Mouse (Mus musculus): ENCODE data around the gene Best3.
"Not testable (repeated sequence)": the region's sequence is repeated elsewhere in the genome, so short reads cannot be mapped to it uniquely, and the experiment has no call there.

Best3 gene

GRCm38 (mm10) chr10:116978841-116979240 is 7.3 kb upstream of the Best3 start:
- no peak for DNase-seq (ENCODE audit: low spot score in 2 of 2)

GRCm38 (mm10) chr10:116980273-116980672 is 5.8 kb upstream of the Best3 start:
- no peak for DNase-seq (ENCODE audit: low spot score in 2 of 2)

GRCm38 (mm10) chr10:116980888-116981287 is 5.2 kb upstream of the Best3 start:
- no peak for DNase-seq (ENCODE audit: low spot score in 2 of 2)

- no peak for DNase-seq (ENCODE audit: low spot score in 2 of 2)
These were observed 3.6 kb upstream of the Best3 start for GRCm38 (mm10) chr10:116982526-116982925.

GRCm38 (mm10) chr10:116984836-116985235 is 1.3 kb upstream of the Best3 start:
- no peak for DNase-seq (ENCODE audit: low spot score in 2 of 2)

- no peak for DNase-seq (ENCODE audit: low spot score in 2 of 2)
These were observed 7.9 kb downstream of the Best3 start for GRCm38 (mm10) chr10:116993971-116994370.

- DNase-seq (ENCODE audit: low spot score in 2 of 2) = no peak
These were observed 9.0 kb downstream of the Best3 start for GRCm38 (mm10) chr10:116995162-116995561.

DNA sequence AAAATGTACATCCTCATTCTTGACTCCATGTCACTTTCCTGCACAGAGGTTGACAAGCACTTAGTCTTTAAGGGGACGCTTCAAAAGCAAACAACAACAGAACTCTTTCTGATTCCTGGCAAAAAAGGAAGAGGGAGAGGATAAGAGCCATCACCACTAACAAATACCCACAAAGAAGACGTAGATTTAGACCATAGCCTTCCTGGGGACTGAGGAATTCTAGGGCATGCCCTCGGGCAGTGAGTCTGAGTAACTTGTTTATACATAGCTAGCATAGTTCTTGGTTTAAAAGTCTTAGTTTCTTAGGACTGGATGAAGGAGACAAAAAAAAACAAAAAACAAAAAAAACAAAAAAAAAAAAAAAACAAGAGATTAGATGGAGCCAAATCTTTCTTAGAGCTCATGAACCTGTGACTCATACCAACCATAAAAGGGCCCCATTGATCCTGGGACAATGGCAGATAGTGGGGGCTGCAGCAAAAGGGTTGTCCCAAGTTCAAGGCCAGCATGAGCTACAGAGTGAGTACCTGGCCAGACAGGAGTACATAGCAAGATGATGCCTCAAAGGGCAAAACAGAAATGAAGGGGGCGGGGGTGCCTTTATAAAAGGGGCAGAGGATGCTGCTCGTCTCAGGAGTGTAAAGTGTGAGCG is 9.6 kb downstream of the Best3 start:
- no peak for DNase-seq (ENCODE audit: low spot score in 2 of 2)

GRCm38 (mm10) chr10:116996236-116996600 is 10.1 kb downstream of the Best3 start:
- no peak for DNase-seq (ENCODE audit: low spot score in 2 of 2)

GRCm38 (mm10) chr10:116998716-116999455 is 12.8 kb downstream of the Best3 start:
- no peak for DNase-seq (ENCODE audit: low spot score in 2 of 2)

DNA sequence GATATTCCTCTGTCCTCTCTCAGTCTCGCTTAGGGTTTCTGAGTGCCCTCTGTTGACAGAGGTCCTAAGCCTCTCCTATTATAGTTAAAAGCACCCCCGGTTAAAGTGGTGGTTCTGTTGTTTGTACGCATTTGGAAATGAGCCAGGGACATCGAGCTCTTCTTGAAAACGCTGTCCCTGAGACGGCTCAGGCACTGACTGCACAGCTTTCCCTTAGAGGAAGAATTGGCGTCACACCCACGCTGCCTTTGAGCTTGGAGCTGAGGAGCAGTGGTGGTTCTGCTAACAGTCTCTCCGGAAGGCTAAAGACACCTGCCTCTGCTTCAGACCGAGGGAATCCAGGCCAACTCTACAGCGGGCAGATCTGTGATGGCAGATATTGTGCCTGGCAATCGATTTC is 14.9 kb downstream of the Best3 start:
- DNase-seq (ENCODE audit: low spot score in 2 of 2) = no peak

DNA sequence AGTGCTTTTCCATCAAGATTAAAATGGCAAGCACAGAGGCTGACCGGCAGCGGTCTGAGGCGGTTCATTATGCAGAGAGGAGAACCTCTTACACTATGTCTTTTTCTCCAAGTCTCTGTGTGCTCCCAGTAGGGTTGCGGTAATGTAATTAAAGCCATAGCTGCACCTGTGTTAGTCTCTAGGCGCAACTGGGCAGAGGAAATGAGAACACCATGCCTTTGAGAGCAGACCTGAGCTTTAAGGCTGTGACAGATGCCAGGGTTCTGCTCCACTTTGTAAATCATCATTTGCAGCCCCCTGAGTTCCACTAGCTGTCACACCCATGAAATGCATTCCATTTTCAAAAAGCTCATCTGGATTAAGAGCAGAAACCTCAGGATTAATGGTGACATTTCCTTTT is 18.6 kb downstream of the Best3 start:
- DNase-seq (ENCODE audit: low spot score in 2 of 2) = no peak

- no peak for DNase-seq (ENCODE audit: low spot score in 2 of 2)
These were observed 19.8 kb downstream of the Best3 start for GRCm38 (mm10) chr10:117005707-117006464.

DNA sequence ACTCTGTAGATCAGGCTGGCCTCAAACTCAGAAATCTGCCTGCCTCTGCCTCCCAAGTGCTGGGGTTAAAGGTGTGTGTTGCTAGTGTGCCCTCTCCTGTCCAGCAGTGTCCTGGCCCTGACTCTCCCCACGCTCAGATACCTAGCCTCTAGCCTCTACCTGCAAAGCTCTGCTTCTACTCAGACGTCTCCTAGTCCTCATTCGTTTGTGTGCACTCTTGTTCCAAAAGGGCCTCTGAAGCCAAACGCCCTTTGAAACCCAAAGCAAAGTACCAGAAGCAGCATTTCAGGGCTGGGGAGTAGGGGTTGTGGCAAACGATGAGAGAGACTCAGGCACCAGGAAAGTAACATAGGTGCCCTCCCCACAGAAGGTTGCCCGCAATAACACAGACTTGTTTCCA is 23.6 kb downstream of the Best3 start:
- DNase-seq (ENCODE audit: low spot score in 2 of 2) = no peak

- DNase-seq (ENCODE audit: low spot score in 2 of 2) = no peak
These were observed 24.9 kb downstream of the Best3 start for GRCm38 (mm10) chr10:117011047-117011446.

DNA sequence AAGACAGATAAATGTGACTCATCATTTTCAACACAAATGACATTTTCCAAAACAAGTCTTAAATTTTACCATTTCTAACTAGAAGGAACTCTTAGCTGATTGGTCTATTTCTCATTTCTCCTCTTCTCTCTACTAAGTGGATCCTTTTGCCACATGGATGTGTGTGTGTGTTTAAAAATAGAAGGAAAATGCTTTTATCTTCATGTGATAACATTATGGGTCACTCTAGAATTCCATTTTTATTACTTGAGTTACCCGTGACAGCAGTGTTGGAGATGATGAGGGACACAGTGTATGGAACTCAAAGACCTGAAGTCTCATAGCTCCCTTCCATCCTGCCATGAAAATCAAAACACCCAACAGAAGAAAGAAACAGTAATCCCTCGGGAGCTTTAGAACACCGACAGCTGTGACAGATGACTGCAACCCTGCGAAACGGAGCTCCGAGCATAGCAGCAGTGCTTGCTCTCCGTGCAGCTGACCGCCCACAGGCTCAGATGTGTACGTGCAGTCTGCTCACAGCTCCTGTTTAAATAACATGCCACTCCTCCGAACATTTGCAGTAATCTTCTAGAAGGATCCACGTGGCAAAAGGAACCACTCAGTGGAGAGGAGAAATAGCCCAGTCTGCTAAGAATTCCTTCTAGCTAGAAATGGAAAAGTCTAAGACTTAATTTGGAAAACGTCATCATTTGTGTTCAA is 27.7 kb downstream of the Best3 start:
- no peak for DNase-seq (ENCODE audit: low spot score in 2 of 2)

DNA sequence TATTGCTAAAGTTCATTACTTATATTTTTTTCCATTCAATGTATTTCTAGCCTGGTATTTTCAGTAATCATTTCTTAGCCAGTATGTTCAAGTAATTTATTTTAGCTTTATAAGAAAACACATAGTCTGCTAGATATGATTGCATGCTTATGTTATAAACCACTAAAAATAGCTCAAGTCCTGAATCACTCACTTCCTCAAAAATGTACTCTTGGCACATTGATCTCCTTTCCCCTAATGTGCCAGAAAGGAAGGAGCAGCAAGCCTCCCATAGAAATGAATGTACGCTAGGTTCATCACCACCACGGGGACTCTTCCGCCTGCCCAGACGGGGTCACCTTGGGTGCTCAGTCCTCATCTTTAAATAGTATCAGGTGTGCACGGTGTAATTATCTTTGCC is 28.5 kb downstream of the Best3 start:
- no peak for DNase-seq (ENCODE audit: low spot score in 2 of 2)

GRCm38 (mm10) chr10:117018281-117018840 is 32.2 kb downstream of the Best3 start:
- DNase-seq (ENCODE audit: low spot score in 2 of 2) = no peak

- no peak for DNase-seq (ENCODE audit: low spot score in 2 of 2)
These were observed 35.1 kb downstream of the Best3 start for GRCm38 (mm10) chr10:117021020-117021754.

DNA sequence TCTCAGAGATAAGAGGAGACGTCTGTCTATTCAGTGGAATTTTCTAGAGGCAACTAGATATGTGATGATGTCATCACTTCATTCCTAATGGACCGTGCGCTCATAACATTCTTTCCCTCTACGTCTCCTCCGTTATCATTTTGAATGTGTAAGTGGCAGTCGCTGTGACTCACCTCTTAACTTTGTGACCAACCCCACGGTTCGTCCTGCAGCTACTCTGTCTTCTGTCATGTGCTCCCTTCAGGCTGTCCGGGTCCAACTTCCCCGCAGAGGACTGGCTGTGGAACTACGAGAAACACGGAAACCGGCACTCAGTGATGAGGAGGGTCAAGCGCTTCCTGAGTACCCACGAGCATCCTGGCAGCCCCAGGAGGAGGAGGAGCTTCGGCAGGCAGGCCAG is 37.6 kb downstream of the Best3 start:
- DNase-seq (ENCODE audit: low spot score in 2 of 2) = no peak

DNA sequence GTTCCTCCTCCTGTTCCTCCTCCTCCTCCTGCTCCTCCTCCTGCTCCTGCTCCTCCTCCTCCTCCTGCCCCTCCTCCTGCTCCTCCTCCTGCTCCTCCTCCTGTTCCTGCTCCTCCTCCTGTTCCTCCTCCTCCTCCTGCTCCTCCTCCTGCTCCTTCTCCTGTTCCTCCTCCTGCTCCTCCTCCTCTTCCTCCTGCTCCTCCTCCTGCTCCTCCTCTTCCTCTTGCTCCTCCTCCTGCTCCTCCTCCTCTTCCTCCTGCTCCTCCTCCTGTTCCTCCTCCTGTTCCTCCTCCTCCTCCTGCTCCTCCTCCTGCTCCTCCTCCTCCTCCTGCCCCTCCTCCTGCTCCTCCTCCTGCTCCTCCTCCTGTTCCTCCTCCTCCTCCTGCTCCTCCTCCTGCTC is 39.7 kb downstream of the Best3 start:
- DNase-seq (ENCODE audit: low spot score in 2 of 2) = not testable (repeated sequence)

All from spleen, postnatal 14 days (tissue).